Mouse (Mus musculus) cerebellum, adult 2 months (tissue): ENCODE results near the gene Klf3. TPM values are rescaled to one million over a fixed set of nuclear protein-coding genes. Genes with fewer than 3 reads are reported as not detected.

Source experiments
- DNase-seq, 2 experiments: peaks; one replicate each; pipeline ENCODE4 v3.0.0; 2021
- H3K27ac ChIP-seq: fragments of 200-500 bp; 2 replicates; pipeline ENCODE4 v1.5.1; 2012; ENCODE audit warnings: low read length, control low read depth, inconsistent platforms; ENCODE audit not compliant: insufficient read depth
- H3K27me3 ChIP-seq: fragments of 200-500 bp; 2 replicates; pipeline ENCODE4 v1.6.1; 2012; ENCODE audit warnings: inconsistent platforms, mild to moderate bottlenecking, low read length, moderate library complexity; ENCODE audit not compliant: control insufficient read depth, insufficient read depth
- H3K4me1 ChIP-seq: fragments of 200-500 bp; 2 replicates; pipeline ENCODE4 v1.6.1; 2011; ENCODE audit warnings: low read length; ENCODE audit not compliant: control insufficient read depth, insufficient read depth
- H3K4me3 ChIP-seq: fragments of 200-500 bp; replicated peaks from 2 replicates; pipeline ENCODE3; 2011; ENCODE audit warnings: mild to moderate bottlenecking, low read depth, low read length, control low read depth; ENCODE audit not compliant: insufficient read depth
- CTCF ChIP-seq: fragments of 200-500 bp; IDR thresholded peaks from 2 replicates; pipeline ENCODE4 v1.5.1; 2011; ENCODE audit warnings: low read depth, mild to moderate bottlenecking, control low read depth, low read length, moderate library complexity, borderline replicate concordance; ENCODE audit not compliant: insufficient read depth
- POLR2A ChIP-seq: fragments of 200-500 bp; IDR thresholded peaks from 2 replicates; pipeline ENCODE4 v1.6.1; 2011; ENCODE audit warnings: low read length, control low read depth, borderline replicate concordance; ENCODE audit not compliant: insufficient read depth
- WGBS: fragments of 180-500 bp; shearing (Covaris S2); methylation state at CpG from one replicate; pipeline ENCODE4 v1.1.7; 2018; 5-methylcytosine and 5-hydroxymethylcytosine counted together
- polyA plus RNA-seq: library from polyadenylated mRNA; depleted of rRNA; stranded (reverse); fragments of >200 nt; gene quantifications from 2 replicates; pipeline ENCODE4 v1.2.3, GENCODE M21; 2012; rRNA removed

Gene Klf3
- polyA plus RNA-seq: 16.4 and 18.6 TPM in 2 replicates

- peak within 1 kb of the TSS; percentile 92 for H3K4me3 ChIP-seq
- no peaks in the 10 kb centered on the region for H3K27me3 ChIP-seq
- peak; percentile 88 for DNase-seq
- no peaks in the 10 kb centered on the region for H3K4me1 ChIP-seq
- H3K27ac ChIP-seq: peak within 1 kb of the TSS; percentile 68
- WGBS: under 1% methylated on average over 110 of the region's 116 CpGs
- TF ChIP-seq POLR2A (peak; percentile 40; the same call in 1 of the 2 replicates), CTCF (no peak)
Measured at GRCm38 (mm10) chr5:64802795-64803719, at the start of gene Klf3. Klf3 (plus strand) TSS chr5:64803388.

GRCm38 (mm10) chr5:64762295-64762694, 40.9 kb upstream of the Klf3 start:
- WGBS: 92% methylated on average over 4 of the region's 4 CpGs
- no peaks in the 10 kb centered on the region for H3K27me3 ChIP-seq
- TF ChIP-seq POLR2A: no peak
- no peak for TF ChIP-seq CTCF
- no peak overlapping the region for H3K27ac ChIP-seq
- DNase-seq: no peak
- no peaks in the 10 kb centered on the region for H3K4me1 ChIP-seq
- no peak overlapping the region for H3K4me3 ChIP-seq

GRCm38 (mm10) chr5:64764452-64764851, 38.7 kb upstream of the Klf3 start:
- Histone ChIP-seq H3K27me3 (no peaks in the 10 kb centered on the region), H3K4me1 (no peaks in the 10 kb centered on the region), H3K27ac (no peak overlapping the region), H3K4me3 (no peak overlapping the region)
- TF ChIP-seq CTCF (no peak), POLR2A (no peak)
- no peak for DNase-seq

DNA sequence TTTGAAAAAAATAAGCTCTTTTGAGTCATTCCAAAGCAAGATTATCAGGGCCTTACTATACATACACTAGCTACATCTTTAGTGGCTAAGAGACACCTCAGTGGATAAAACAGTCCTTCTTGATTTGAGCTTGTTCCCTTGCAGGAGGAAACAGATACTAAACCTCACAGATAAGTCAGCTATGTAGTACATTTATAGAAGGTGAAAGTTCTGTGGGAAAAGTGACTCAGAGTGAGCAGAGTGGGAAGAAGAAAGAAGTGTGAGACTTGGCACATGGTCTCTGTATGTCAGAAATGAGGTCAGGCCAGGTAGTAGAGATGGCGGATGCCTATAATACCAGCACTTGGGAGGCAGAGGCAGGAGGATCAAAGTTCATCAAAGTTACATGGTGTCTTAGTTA, 37.4 kb upstream of the Klf3 start:
- TF ChIP-seq POLR2A (no peak), CTCF (no peak)
- 97% methylated on average over 1 of the region's 1 CpGs for WGBS
- Histone ChIP-seq H3K27ac (no peak overlapping the region), H3K4me1 (no peaks in the 10 kb centered on the region), H3K27me3 (no peaks in the 10 kb centered on the region), H3K4me3 (no peak overlapping the region)
- DNase-seq: no peak

- no peak for DNase-seq
- 88% methylated on average over 2 of the region's 2 CpGs for WGBS
- no peak overlapping the region for H3K4me3 ChIP-seq
- no peaks in the 10 kb centered on the region for H3K4me1 ChIP-seq
- TF ChIP-seq POLR2A: no peak
- TF ChIP-seq CTCF: no peak
- no peaks in the 10 kb centered on the region for H3K27me3 ChIP-seq
- H3K27ac ChIP-seq: no peak overlapping the region
Measured at GRCm38 (mm10) chr5:64766626-64767025, 36.6 kb upstream of the Klf3 start.

DNA sequence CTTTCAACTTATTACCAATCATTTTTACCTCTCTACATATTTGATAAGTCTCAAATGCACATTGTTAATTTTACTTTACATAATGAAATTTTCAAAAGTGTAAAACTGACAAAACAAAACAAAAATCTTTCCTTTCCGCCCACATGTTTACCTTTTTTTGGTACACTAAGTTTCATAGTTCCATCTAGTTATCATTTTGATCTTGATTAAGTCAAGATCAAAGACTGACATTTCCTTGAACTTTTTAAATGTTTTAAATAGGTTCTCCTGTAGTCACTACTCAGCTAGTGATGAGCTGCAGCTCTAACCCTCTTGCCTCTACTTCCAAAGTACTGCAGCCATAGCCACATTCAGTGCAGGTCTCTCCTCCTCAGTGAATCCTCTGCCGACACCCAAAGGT, 31.6 kb upstream of the Klf3 start:
- no peak overlapping the region for H3K27ac ChIP-seq
- H3K4me3 ChIP-seq: no peak overlapping the region
- no peaks in the 10 kb centered on the region for H3K27me3 ChIP-seq
- TF ChIP-seq CTCF: no peak
- no peaks in the 10 kb centered on the region for H3K4me1 ChIP-seq
- DNase-seq: no peak
- 98% methylated on average over 2 of the region's 2 CpGs for WGBS

DNA sequence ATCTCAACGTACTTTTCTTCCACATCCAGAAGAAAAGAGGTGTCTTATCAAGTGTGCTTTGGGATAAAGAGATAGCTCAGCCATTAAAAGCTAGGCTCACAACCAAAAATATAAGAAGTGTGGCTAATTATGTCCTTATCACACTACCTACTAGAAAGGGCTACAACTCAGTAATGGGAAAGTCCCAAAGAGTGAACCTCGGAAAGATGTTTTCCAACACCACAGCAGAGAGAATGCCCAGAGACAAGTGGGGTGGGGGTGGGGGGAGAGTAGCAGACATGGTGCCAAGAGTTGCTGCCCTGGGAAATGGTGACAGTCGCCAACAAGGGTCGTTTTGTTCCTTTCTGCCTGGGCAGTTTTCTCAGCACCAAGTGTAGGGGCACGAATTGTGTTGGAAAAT, 25.0 kb upstream of the Klf3 start:
- TF ChIP-seq POLR2A (no peak), CTCF (no peak)
- no peak for DNase-seq
- no peaks in the 10 kb centered on the region for H3K27me3 ChIP-seq
- no peak overlapping the region for H3K4me3 ChIP-seq
- WGBS: 33% methylated on average over 5 of the region's 5 CpGs
- no peak overlapping the region for H3K27ac ChIP-seq
- H3K4me1 ChIP-seq: no peaks in the 10 kb centered on the region

- Histone ChIP-seq H3K27me3 (no peaks in the 10 kb centered on the region), H3K27ac (no peak overlapping the region), H3K4me3 (no peak overlapping the region), H3K4me1 (no peaks in the 10 kb centered on the region)
- no peak for DNase-seq
- 79% methylated on average over 2 of the region's 2 CpGs for WGBS
- TF ChIP-seq CTCF: no peak
- no peak for TF ChIP-seq POLR2A
Measured at GRCm38 (mm10) chr5:64779285-64779684, 23.9 kb upstream of the Klf3 start.

DNA sequence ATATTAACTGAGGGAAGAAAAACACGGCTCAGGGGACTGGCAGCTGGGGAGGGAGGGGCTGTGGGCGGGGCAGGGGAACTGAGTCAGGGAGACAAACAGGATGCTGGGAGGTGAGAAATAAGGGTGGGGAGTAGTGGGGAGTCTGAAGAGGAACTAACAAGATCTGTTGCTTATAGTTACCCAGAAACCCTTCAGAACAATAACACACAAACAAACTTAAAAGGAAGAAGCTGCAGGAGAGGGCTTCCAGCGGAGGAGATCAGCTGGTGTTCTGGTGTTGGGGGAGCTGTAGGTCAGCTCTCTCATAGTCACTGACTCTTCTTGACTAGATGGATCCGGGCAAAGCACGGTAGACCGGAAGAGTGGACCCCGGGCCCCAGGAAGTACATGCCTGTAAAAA, 22.4 kb upstream of the Klf3 start:
- H3K27ac ChIP-seq: no peak overlapping the region
- no peak for DNase-seq
- H3K4me3 ChIP-seq: no peak overlapping the region
- H3K4me1 ChIP-seq: no peaks in the 10 kb centered on the region
- WGBS: 70% methylated on average over 7 of the region's 7 CpGs
- no peaks in the 10 kb centered on the region for H3K27me3 ChIP-seq
- TF ChIP-seq CTCF: no peak
- TF ChIP-seq POLR2A: no peak
